Mouse (Mus musculus): Measurements from ENCODE around the gene Slc38a2.

GRCm38 (mm10) chr15:96744882-96745296 is 45.4 kb upstream of the Slc38a2 start:
- no peak for TF ChIP-seq CTCF (IDR thresholded peaks at IDR 0.05; ENCODE audit: insufficient read depth, low read length)
- TF ChIP-seq POLR2A (IDR thresholded peaks at IDR 0.05; ENCODE audit: borderline replicate concordance, extremely low read depth, low read depth, low read length), result no peak

All from lung, adult 2 months (tissue).